Mouse (Mus musculus) adipose tissue, adult 10 weeks (tissue): ENCODE data around the gene Alg12. TPM values are rescaled to one million over a fixed set of nuclear protein-coding genes. Genes with fewer than 3 reads are reported as not detected.

Experiments
- polyA plus RNA-seq: library from polyadenylated mRNA; stranded (reverse); fragments of 350-450 nt; fragmentation: Illumina TruSeq; extraction: RNeasy Lipid Tissue Mini Kit (QIAGEN cat#74804); gene quantifications from one replicate; pipeline ENCODE4 v1.2.3, GENCODE M21; 2014; ENCODE audit warnings: low read depth, low replicate concordance

Gene Alg12
- 15.2 TPM for polyA plus RNA-seq

GRCm38 (mm10) chr15:88819026-88819905, at the start of gene Alg12, which contains the start of gene Creld2:
Alg12 (minus strand) TSS chr15:88819318.
Creld2 (plus strand) TSS chr15:88819646.

DNA sequence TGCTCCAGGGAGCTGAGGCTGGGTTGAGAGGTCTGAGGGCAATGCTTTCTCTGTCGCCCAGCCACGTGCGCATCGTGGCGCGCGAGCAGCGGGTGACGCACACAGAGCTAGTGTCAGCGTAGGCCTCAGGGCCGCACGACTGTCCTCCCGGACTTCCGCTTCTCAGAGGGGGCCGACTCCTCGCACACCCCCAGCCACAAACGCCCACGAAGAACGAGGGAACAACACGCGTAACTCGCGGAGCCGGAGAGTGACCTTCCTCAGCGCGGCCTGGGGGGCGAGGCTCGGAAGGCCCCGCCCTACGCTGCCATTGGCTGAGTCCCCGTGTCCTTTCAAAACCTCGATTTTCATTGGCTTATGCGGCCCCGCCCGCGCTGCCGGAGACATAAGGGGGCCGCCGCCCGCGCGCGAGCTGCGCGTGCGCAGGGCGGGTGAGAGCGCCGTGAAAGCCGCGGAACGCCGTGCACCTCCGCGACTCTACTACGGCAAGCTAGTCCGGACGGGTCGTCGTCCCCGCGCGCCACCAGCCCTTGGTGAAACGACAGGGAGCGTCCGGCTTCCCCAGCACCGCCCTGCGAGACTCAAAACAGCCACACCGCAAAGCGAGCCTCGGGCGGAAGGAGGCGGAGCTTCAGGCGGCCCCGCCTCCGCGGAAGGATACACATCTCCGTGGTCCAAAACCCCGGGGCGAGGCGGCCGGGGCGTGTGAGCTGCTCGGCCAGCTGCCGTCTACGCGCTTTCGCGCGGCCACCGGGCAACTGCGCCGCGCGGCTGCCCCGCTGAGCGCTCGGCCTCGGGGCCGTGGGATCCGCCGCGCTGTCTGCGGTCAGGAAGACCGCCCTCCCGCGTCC, 42.9 kb upstream of the Alg12 start, which contains the start of gene Pim3:
Gene Pim3 (plus strand): TSS at position 415 of the 851 bp plus-strand sequence.

Other genes starting within 250 kb of the Alg12 start
- gene Zdhhc25, start 219.0 kb downstream of the Alg12 start, polyA plus RNA-seq = 2.6 TPM
- 33.3 TPM for gene Brd1, start 85.1 kb downstream of the Alg12 start, polyA plus RNA-seq
- gene Zbed4, start 67.7 kb downstream of the Alg12 start, polyA plus RNA-seq = 8.4 TPM
- 123 TPM for gene Creld2, start 328 bp upstream of the Alg12 start, polyA plus RNA-seq
- gene Pim3, start 42.9 kb upstream of the Alg12 start, polyA plus RNA-seq = 52.9 TPM
- gene Ttll8, start 135.1 kb upstream of the Alg12 start, polyA plus RNA-seq = 2.4 TPM
- 1.3 TPM for gene Mlc1, start 159.7 kb upstream of the Alg12 start, polyA plus RNA-seq
- 0.81 TPM for gene Mov10l1, start 163.6 kb upstream of the Alg12 start, polyA plus RNA-seq
- 2.1 TPM for gene Panx2, start 240.4 kb upstream of the Alg12 start, polyA plus RNA-seq